Comparison of ENCODE assay signal across 14 mouse cellular contexts in the genomic region with DNA sequence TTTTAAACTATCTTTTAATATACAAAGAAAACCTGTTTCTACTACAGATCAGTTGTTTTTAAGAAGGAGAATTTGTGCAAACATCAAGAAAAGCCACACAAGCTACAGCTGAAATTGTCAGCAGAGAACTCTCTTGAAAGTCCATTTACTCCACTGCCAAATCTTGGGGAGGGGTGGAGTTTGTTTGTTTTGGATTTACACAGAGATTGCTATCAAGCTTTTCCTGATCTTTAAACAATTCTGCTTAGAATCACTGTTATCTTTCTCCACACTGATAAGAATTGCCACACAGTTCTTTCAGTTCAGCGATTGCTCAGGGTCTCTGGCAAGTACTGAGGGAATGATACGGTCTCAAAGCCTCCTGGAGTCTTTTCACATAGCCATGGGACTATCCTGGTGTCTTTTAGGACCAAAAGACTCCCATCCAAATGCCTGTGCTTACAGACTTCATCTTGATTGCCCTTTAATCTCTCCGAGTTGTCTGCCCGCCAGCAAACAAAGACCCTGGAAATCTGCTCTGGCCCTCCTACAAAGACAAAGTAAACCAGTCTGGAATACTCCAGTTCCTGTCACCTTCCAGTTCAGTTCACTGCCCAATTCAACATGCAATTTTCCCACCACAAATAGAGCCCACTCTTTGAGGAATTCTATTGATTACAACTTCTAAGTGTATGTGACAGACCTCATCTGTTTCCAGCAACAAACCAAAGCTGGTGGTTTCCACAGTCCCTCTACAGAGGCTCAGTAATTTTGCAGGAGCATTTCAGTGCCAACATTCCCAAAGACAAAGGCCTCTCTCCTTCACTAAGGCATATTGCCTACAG. TPM values are rescaled to one million over a fixed set of nuclear protein-coding genes. Genes with fewer than 3 reads are reported as not detected.
DNase-seq lines count a peak whose midpoint lies in the region; ATAC-seq and TF ChIP-seq lines count a peak whose summit lies in the region.
"Had no signal": no experiment of that assay in that cellular context is flagged by ENCODE, and none has a peak within 500 bp of the region (broad histone marks: within the 10 kb centered on the region; RNA-seq: fewer than 3 reads in every experiment).

No protein-coding gene starts in this region.

- no peak overlapping the region for H3K27ac ChIP-seq in hindbrain, embryonic 12.5 days
- H3K27ac ChIP-seq in midbrain, embryonic 14.5 days (replicated peaks; ENCODE audit: low read depth, low read length) = no peak overlapping the region
- no peak overlapping the region for H3K27ac ChIP-seq in gastrocnemius, adult 2 months
- H3K27ac ChIP-seq: liver, embryonic 14.5 days had no signal

- peak; percentile 51 for DNase-seq in ES-CJ7 (ENCODE audit: low read depth, low spot score)
- DNase-seq in R1 (ENCODE audit: low read depth, low spot score) = peak; percentile 46
- DNase-seq in midbrain, embryonic 14.5 days = peak; percentile 3
- DNase-seq in heart, postnatal 4 days = no peak
- DNase-seq in thymus, postnatal 4 days = no peak
- no peak for DNase-seq in gastrocnemius, adult 2 months
- DNase-seq: thymus, postnatal 14 days had no signal

- H3K36me3 ChIP-seq in hindbrain, embryonic 12.5 days = no peaks in the 10 kb centered on the region
- no peaks in the 10 kb centered on the region for H3K36me3 ChIP-seq in midbrain, embryonic 14.5 days (ENCODE audit: control insufficient read depth, insufficient read depth, low read length)
- H3K36me3 ChIP-seq: G1E had no signal

- H3K4me3 ChIP-seq in hindbrain, embryonic 12.5 days = no peak overlapping the region
- H3K4me3 ChIP-seq in midbrain, embryonic 14.5 days (replicated peaks; ENCODE audit: low read depth, low read length) = no peak overlapping the region
- H3K4me3 ChIP-seq in gastrocnemius, adult 2 months = no peak overlapping the region

- TF ChIP-seq CTCF in gastrocnemius, adult 2 months (IDR thresholded peaks at IDR 0.05) = no peak

- 40% methylated on average over 4 of the region's 4 CpGs for WGBS in hindbrain, embryonic 12.5 days
- 37% methylated on average over 4 of the region's 4 CpGs for WGBS in midbrain, embryonic 14.5 days

- H3K9ac ChIP-seq in hindbrain, embryonic 12.5 days = no peak overlapping the region
- no peak overlapping the region for H3K9ac ChIP-seq in midbrain, embryonic 14.5 days (replicated peaks; ENCODE audit: low read length)
- H3K9ac ChIP-seq: liver, embryonic 14.5 days had no signal

- H3K27me3 ChIP-seq in hindbrain, embryonic 12.5 days = peaks cover 48% of the 10 kb centered on the region
- peaks cover 12% of the 10 kb centered on the region; the same call in 1 of the 2 replicates for H3K27me3 ChIP-seq in midbrain, embryonic 14.5 days (ENCODE audit: control insufficient read depth, insufficient read depth, low read length)

- H3K9me3 ChIP-seq in hindbrain, embryonic 12.5 days (replicated peaks) = no peaks in the 10 kb centered on the region
- no peaks in the 10 kb centered on the region for H3K9me3 ChIP-seq in midbrain, embryonic 14.5 days (ENCODE audit: control insufficient read depth, low read length)
- H3K9me3 ChIP-seq: G1E had no signal

- H3K4me2 ChIP-seq in hindbrain, embryonic 12.5 days (replicated peaks) = no peak overlapping the region
- H3K4me2 ChIP-seq in midbrain, embryonic 14.5 days (ENCODE audit: low read length) = no peak overlapping the region

- intact Hi-C loops in gastrocnemius, adult 2 months (cut with DNase I) = no loop called here

- peaks cover 4% of the 10 kb centered on the region; the same call in 1 of the 2 replicates for H3K4me1 ChIP-seq in hindbrain, embryonic 12.5 days
- peaks cover 8% of the 10 kb centered on the region for H3K4me1 ChIP-seq in midbrain, embryonic 14.5 days (ENCODE audit: control insufficient read depth, insufficient read depth, low read length)

- 0 out of 2 replicates have a peak, but pooled peaks have one; percentile 46 for ATAC-seq in hindbrain, embryonic 12.5 days (ENCODE audit: low FRiP score)
- no peak for ATAC-seq in midbrain, embryonic 14.5 days (ENCODE audit: low FRiP score, low TSS enrichment)

RNA-seq across cellular contexts. Expression of gene Cdx4, which starts 34.1 kb away (rescaled TPM):
- polyA plus RNA-seq in hindbrain, embryonic 12.5 days (2016; fragmentation: Nextera tagmentation; extraction: Ambion mirVana) = not detected in 2 replicates
- not detected in 2 replicates for polyA plus RNA-seq in midbrain, embryonic 14.5 days (2014; fragmentation: Nextera tagmentation; extraction: Ambion mirVana)
- total RNA-seq in heart, postnatal 4 days (2021) = not detected
- total RNA-seq in gastrocnemius, adult 2 months (2021) = not detected
- total RNA-seq: G1E; left cerebral cortex, postnatal 14 days; monocyte, adult 5-6 weeks had no signal
- polyA plus RNA-seq: embryonic facial prominence, embryonic 11.5 days; G1E; intestine, embryonic 16.5 days; liver, embryonic 14.5 days had no signal

Comparison
In these comparisons a context has a peak if more than half of its experiments do, and no peak if none do; other contexts are left out.
1. DNase-seq: peak in ES-CJ7 (single experiment), R1 (single experiment) and midbrain, embryonic 14.5 days (single experiment); none in heart, postnatal 4 days (single experiment), thymus, postnatal 4 days (single experiment) and gastrocnemius, adult 2 months (single experiment).